Mouse (Mus musculus): ENCODE results near the gene Shq1.

GRCm38 (mm10) chr6:100527972-100528371, 143.0 kb downstream of the Shq1 start:
- TF ChIP-seq CTCF (IDR thresholded peaks at IDR 0.05; ENCODE audit: low read depth, low read length), result no peak
- TF ChIP-seq GATA1 (IDR thresholded peaks at IDR 0.05; ENCODE audit: borderline replicate concordance, low read length), result no peak
- TF ChIP-seq TAL1 (conservative IDR thresholded peaks at IDR 0.05; ENCODE audit: low read depth, low read length), result no peak
- TF ChIP-seq POLR2AphosphoS5 (IDR thresholded peaks at IDR 0.05; ENCODE audit: insufficient replicate concordance, low read depth, low read length), result no peak
- no peak for TF ChIP-seq GATA2 (IDR thresholded peaks at IDR 0.05; ENCODE audit: borderline replicate concordance, low read depth, low read length)

All from G1E (cell line).